Mouse (Mus musculus) kidney, embryonic 15.5 days (tissue): ENCODE measurements around the gene Kif28. TPM values are rescaled to one million over a fixed set of nuclear protein-coding genes. Genes with fewer than 3 reads are reported as not detected.

Source experiments
- ATAC-seq: fragments of 200-750 bp; cut with Nextera tagmentation; replicated peaks from 2 replicates; pipeline ENCODE4 v1.8.0; 2017; ENCODE audit warnings: moderate TSS enrichment; ENCODE audit not compliant: low FRiP score
- H3K27ac ChIP-seq: fragments of 300-500 bp; sonication (generic); 2 replicates; pipeline ENCODE4 v1.5.1; 2015; ENCODE audit warnings: mild to moderate bottlenecking, inconsistent platforms
- H3K27me3 ChIP-seq: fragments of 300-500 bp; sonication (generic); 2 replicates; pipeline ENCODE4 v1.6.1; 2015; ENCODE audit warnings: inconsistent platforms
- H3K36me3 ChIP-seq: fragments of 300-500 bp; sonication (generic); 2 replicates; pipeline ENCODE4 v1.6.1; 2015; ENCODE audit warnings: inconsistent platforms
- H3K4me1 ChIP-seq: fragments of 300-500 bp; sonication (generic); 2 replicates; pipeline ENCODE4 v1.6.1; 2015; ENCODE audit warnings: inconsistent platforms
- H3K4me2 ChIP-seq: fragments of 300-500 bp; sonication (generic); 2 replicates; pipeline ENCODE4 v1.6.1; 2015; ENCODE audit warnings: moderate library complexity, mild to moderate bottlenecking, inconsistent platforms
- H3K4me3 ChIP-seq: fragments of 300-500 bp; sonication (generic); replicated peaks from 2 replicates; pipeline ENCODE4 v1.5.1; 2015; ENCODE audit warnings: mild to moderate bottlenecking, inconsistent platforms
- H3K9ac ChIP-seq: fragments of 300-500 bp; sonication (generic); 2 replicates; pipeline ENCODE4 v1.6.1; 2015; ENCODE audit warnings: mild to moderate bottlenecking, inconsistent platforms
- H3K9me3 ChIP-seq: fragments of 300-500 bp; sonication (generic); replicated peaks from 2 replicates; pipeline ENCODE4 v1.6.1; 2016; ENCODE audit warnings: inconsistent platforms
- WGBS: fragments of 180-500 bp; shearing (Covaris S2); methylation state at CpG from one replicate; pipeline ENCODE4 v1.1.7; 2015; ENCODE audit warnings: mixed read lengths; 5-methylcytosine and 5-hydroxymethylcytosine counted together
- polyA plus RNA-seq: library from polyadenylated mRNA; unstranded; fragments of >200 nt; fragmentation: Nextera tagmentation; extraction: Ambion mirVana; gene quantifications from 2 replicates; pipeline ENCODE4 v1.2.1, GENCODE M21; 2015

The Kif28 gene
- not detected in 2 replicates for polyA plus RNA-seq

DNA sequence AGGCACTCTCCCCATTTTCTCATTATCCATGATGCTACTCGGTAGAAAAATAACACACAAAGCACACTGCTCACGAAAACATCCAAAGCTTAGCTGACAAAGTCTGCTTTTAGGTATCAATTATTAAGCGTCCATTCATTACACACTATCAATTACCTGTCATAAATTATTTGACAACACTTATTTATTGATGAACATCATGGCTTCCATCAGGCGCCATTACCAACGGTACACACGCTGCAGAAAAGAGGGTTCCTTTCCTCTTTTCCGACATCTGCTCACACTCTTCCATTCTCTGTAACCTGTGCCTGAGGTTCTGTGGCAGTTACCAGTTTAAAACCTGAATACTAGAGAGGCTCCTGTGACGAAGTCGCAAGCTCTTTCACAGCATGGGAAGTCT, at the start of gene Kif28:
Gene Kif28 (minus strand): TSS at position 101 of the 400 bp plus-strand sequence.
- H3K36me3 ChIP-seq: peaks cover 68% of the 10 kb centered on the region
- H3K4me2 ChIP-seq: no peak within 1 kb of the TSS
- WGBS: 93% methylated on average over 9 of the region's 9 CpGs
- no peaks in the 10 kb centered on the region for H3K27me3 ChIP-seq
- H3K9me3 ChIP-seq: no peaks in the 10 kb centered on the region
- H3K9ac ChIP-seq: no peak within 1 kb of the TSS
- H3K4me1 ChIP-seq: no peaks in the 10 kb centered on the region
- ATAC-seq: no peak
- H3K4me3 ChIP-seq: no peak within 1 kb of the TSS
- H3K27ac ChIP-seq: no peak within 1 kb of the TSS

DNA sequence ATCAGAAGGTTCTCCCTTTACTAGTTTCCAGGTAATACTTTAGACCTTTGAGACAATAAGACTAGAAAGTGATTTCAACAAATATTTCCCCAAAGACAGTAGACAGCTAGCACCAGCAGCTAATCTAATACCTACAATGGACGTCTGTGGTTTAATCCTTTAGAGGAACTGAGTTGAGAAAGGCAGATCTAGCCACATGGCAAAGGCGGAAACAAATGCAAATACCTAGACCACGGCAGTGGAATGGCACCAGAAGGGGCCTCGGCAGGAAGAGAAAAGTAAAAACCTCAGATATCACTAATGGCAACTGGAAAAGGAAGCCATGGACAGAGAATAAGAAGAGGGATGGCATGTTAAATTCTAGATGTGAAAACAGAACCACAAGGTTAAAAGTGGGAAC, 42.2 kb upstream of the Kif28 start:
- H3K36me3 ChIP-seq: peaks cover 93% of the 10 kb centered on the region
- ATAC-seq: no peak
- 87% methylated on average over 4 of the region's 4 CpGs for WGBS

DNA sequence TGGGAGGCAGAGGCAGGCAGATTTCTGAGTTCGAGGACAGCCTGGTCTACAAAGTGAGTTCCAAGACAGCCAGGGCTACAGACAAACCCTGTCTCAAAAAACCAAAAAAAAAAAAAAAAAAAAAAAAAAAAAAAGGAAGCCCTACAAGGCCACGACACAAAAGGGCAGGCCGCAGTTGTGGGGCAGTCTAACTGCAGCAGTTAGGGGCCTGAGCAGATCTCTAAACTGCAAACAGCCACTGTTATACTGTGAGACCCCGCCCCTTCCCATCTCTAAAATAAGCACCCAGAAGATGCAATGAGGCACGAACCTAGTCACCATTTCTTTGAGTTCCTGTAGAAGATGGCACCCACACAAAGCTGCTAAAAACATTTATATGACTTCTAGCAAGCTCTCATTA, 40.4 kb upstream of the Kif28 start:
- Histone ChIP-seq H3K36me3 (peaks cover 88% of the 10 kb centered on the region), H3K4me2 (no peak overlapping the region), H3K4me3 (no peak overlapping the region), H3K27ac (no peak overlapping the region), H3K9me3 (no peaks in the 10 kb centered on the region), H3K4me1 (no peaks in the 10 kb centered on the region), H3K27me3 (no peaks in the 10 kb centered on the region), H3K9ac (no peak overlapping the region)
- no peak for ATAC-seq
- WGBS: 86% methylated on average over 5 of the region's 5 CpGs

More for the DNA sequence above, 42.2 kb upstream of the Kif28 start:
- Histone ChIP-seq H3K27me3 (no peaks in the 10 kb centered on the region), H3K9ac (no peak overlapping the region), H3K4me3 (no peak overlapping the region), H3K4me2 (no peak overlapping the region), H3K27ac (no peak overlapping the region), H3K4me1 (no peaks in the 10 kb centered on the region), H3K9me3 (no peaks in the 10 kb centered on the region)

DNA sequence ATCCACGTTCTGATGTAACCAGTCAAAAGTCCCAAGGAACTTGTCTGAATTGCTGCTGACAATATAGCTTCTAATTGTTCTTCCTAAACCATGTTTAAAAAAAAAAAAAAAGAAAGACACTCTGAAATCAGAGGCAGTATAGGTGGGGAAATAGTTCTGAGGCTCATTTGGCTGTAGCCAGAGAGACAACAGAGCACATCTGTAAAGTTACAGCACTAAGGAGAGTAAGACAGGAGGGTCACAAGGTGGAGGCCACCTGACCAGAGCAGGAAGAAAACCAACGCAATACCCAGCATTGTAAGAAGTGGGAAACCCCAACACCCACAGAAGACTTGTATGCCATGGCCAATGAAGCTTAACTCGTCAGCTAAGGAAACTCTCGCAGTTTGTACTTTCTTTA, 39.0 kb upstream of the Kif28 start:
- Histone ChIP-seq H3K9me3 (no peaks in the 10 kb centered on the region), H3K4me2 (no peak overlapping the region), H3K27ac (no peak overlapping the region), H3K27me3 (no peaks in the 10 kb centered on the region), H3K4me1 (no peaks in the 10 kb centered on the region), H3K4me3 (no peak overlapping the region), H3K36me3 (peaks cover 88% of the 10 kb centered on the region), H3K9ac (no peak overlapping the region)
- no peak for ATAC-seq
- 89% methylated on average over 4 of the region's 4 CpGs for WGBS

DNA sequence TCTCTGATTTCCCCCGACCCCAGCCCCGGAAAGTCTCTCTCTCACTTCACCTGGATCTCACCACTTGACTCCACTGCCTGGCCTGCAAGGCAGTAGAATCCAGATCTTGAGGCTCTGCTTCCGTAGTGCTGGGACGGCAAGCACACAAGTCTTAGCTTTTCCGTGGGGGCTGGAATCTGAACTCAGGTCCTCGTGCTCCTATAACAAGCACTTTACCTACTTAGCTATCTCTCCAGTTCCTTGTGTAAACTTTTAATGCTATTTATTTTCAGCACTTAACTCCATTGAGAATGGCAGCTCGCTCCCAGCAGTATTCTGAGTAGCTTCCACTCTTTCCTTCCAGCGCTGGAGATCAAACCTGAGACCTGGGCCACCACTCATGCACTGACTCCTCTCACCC, 31.8 kb upstream of the Kif28 start:
- Histone ChIP-seq H3K9ac (no peak overlapping the region), H3K27ac (no peak overlapping the region), H3K4me3 (no peak overlapping the region), H3K36me3 (peaks cover 88% of the 10 kb centered on the region), H3K4me1 (no peaks in the 10 kb centered on the region), H3K9me3 (no peaks in the 10 kb centered on the region), H3K4me2 (no peak overlapping the region), H3K27me3 (no peaks in the 10 kb centered on the region)
- WGBS: 92% methylated on average over 8 of the region's 8 CpGs
- ATAC-seq: no peak

DNA sequence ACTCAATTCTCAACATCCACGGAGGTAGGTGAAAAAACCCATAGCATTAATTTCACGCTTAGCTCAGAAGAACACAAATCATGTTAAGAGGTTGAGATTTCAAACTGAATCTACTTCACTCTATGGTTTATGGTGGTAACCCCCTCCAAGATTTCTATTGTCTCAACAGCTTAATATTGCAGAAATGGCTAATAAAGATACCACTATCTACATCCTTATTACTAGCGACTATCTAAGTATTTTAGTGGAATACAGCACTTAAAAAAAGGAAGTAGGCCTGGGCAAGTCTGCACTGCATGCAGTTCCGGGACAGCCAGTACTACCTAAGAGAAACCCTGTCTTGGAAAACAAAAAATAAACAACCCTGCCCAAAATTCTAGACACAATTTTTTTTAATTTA, 15.5 kb upstream of the Kif28 start:
- no peak for ATAC-seq
- Histone ChIP-seq H3K4me2 (no peak overlapping the region), H3K36me3 (peaks cover 85% of the 10 kb centered on the region), H3K9me3 (no peaks in the 10 kb centered on the region), H3K27ac (no peak overlapping the region), H3K27me3 (no peaks in the 10 kb centered on the region), H3K9ac (no peak overlapping the region), H3K4me3 (no peak overlapping the region), H3K4me1 (no peaks in the 10 kb centered on the region)
- WGBS: 94% methylated on average over 4 of the region's 4 CpGs

DNA sequence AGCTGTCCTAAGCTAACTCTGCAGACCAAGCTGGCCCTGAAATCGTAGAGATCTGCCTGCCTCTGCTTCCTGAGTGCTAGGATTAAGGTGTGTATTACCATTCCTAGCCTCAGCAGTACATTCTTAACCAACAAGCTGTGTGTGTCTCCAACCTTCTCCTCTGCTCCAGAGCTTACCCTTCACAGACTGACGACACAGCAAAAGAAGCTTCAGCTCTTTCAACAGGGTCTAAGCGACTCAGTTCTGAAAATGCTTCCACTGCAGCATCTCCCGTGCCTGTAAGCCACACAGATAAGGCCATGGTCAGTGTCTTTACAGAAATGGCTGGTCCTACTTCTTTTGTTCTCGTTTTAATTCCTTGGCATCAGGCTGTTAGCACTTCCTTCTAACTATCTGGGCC, 15.0 kb upstream of the Kif28 start:
- H3K4me2 ChIP-seq: no peak overlapping the region
- no peaks in the 10 kb centered on the region for H3K27me3 ChIP-seq
- no peak overlapping the region for H3K9ac ChIP-seq
- H3K36me3 ChIP-seq: peaks cover 87% of the 10 kb centered on the region
- no peak overlapping the region for H3K27ac ChIP-seq
- H3K9me3 ChIP-seq: no peaks in the 10 kb centered on the region
- no peak for ATAC-seq
- 94% methylated on average over 5 of the region's 5 CpGs for WGBS
- no peak overlapping the region for H3K4me3 ChIP-seq
- H3K4me1 ChIP-seq: no peaks in the 10 kb centered on the region

DNA sequence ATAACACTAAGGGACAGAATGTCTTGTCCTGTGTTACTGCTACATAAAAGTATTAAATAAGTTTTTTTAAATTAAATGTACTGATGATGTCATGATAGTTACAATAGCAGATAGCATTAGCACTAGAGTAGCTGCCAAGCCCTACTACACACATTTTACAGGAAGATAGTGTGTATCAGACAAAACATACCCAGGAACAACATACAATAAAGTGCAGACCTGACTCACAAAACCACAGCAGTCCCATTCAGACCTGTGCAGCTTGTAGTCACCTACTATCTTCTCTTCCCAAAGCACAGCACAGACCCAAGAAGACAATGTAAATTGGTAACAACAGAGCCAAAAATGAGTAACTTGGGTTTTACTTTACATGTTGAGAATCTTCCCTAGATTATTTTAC, 11.4 kb upstream of the Kif28 start:
- Histone ChIP-seq H3K27ac (no peak overlapping the region), H3K36me3 (peaks cover 84% of the 10 kb centered on the region)

DNA sequence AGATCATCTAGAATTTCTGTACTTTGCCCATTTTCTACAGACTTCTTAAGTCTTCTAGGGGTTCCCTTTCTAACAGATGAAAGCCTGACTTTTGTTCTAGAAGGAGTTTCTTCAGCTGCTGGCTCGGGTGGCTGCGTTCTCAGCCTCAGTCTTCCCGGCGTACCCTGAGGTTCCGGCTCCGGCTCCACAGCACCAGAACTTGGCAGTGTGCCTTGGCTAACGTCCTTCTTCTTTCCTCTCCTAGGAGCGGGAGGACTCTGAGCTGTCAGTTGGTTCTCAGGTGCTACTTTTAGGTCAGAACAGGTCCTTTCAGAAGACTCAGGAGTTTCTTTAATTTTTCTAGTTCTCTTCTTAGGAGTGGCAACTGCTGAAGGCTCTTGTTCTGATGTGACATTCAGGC, 7.9 kb upstream of the Kif28 start:
- Histone ChIP-seq H3K27ac (no peak overlapping the region), H3K4me2 (no peak overlapping the region), H3K4me3 (no peak overlapping the region), H3K27me3 (no peaks in the 10 kb centered on the region), H3K9ac (no peak overlapping the region), H3K9me3 (no peaks in the 10 kb centered on the region), H3K36me3 (peaks cover 86% of the 10 kb centered on the region), H3K4me1 (no peaks in the 10 kb centered on the region)
- ATAC-seq: no peak
- WGBS: 94% methylated on average over 8 of the region's 8 CpGs

More for the DNA sequence above, 11.4 kb upstream of the Kif28 start:
- ATAC-seq: no peak
- Histone ChIP-seq H3K9ac (no peak overlapping the region), H3K4me1 (no peaks in the 10 kb centered on the region), H3K4me2 (no peak overlapping the region), H3K4me3 (no peak overlapping the region), H3K9me3 (no peaks in the 10 kb centered on the region), H3K27me3 (no peaks in the 10 kb centered on the region)

DNA sequence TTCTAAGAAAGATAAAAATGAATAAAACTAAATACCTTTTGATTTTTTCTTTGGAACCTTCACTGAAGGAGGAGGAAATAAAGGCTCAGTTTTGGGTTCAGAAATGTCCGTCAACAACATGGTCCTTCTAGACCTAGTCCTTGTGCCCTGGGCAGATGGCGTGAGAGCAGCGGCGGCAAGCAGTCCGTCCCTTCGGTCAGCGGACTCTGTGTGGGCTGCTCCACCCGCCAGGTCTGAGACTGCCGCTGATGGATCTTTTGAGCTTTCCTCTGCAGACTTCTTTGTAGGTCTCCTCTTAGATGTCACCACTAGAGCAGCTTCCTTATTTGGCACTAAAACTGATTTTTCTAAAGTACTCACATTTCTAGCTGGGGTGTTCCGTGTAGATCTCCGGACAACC, 7.2 kb upstream of the Kif28 start:
- Histone ChIP-seq H3K4me2 (no peak overlapping the region), H3K4me3 (no peak overlapping the region), H3K36me3 (peaks cover 87% of the 10 kb centered on the region), H3K9me3 (no peaks in the 10 kb centered on the region), H3K27me3 (no peaks in the 10 kb centered on the region), H3K27ac (no peak overlapping the region), H3K4me1 (no peaks in the 10 kb centered on the region), H3K9ac (no peak overlapping the region)
- 96% methylated on average over 11 of the region's 11 CpGs for WGBS
- no peak for ATAC-seq

DNA sequence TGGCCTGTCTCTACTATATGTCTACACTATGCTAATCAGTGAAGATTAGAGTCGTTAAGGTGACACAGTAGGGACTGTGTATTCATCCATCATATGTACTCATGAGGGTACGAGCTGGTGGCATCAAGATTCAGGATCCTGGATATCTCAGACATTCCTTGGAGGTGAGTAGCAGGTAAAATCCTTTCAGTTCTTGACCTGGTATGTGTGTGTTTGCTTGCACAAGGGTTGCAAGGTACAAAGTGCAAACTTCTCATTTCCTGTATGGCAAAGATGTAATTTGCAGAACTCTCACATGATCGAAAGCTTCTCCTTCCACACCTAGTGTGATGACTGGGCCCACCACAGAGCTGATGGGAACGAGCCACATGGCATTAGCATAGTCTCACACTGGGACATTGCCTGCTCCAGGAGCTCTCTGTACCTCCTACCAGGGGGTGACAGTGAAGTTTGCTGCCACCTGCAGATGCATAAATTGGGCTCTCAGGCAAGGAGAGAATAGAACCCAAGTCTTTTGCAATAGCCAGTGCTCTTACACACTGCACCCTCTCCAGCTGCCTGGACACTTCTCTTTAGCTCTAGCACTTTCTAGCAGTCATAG, 1.4 kb downstream of the Kif28 start:
- no peak for ATAC-seq
- H3K9ac ChIP-seq: no peak overlapping the region
- no peaks in the 10 kb centered on the region for H3K9me3 ChIP-seq
- WGBS: 84% methylated on average over 4 of the region's 4 CpGs
- H3K4me3 ChIP-seq: no peak overlapping the region
- no peak overlapping the region for H3K27ac ChIP-seq
- H3K4me1 ChIP-seq: no peaks in the 10 kb centered on the region
- H3K4me2 ChIP-seq: no peak overlapping the region
- no peaks in the 10 kb centered on the region for H3K27me3 ChIP-seq
- peaks cover 53% of the 10 kb centered on the region for H3K36me3 ChIP-seq

DNA sequence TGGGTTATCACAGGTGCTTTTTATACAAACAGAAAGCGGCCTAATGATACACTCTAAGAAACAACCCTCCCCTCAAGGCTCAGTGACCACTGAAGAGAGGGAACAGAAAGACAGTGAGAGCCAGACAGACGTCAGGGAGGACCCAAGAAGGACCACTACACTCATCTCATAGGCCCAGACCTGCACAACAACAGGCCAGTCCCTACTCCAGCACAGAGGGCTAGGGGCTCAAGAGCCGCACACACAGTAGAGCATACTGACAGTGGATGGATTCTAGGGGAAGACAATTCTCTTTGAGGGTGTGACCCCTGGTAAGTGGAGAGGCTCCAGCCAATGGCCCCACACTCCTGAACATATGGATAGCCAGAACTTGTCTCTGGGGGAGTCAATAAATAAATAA, 8.6 kb downstream of the Kif28 start:
- 78% methylated on average over 3 of the region's 3 CpGs for WGBS
- ATAC-seq: no peak
- Histone ChIP-seq H3K27me3 (no peaks in the 10 kb centered on the region), H3K9me3 (no peaks in the 10 kb centered on the region), H3K9ac (no peak overlapping the region), H3K27ac (no peak overlapping the region), H3K4me3 (no peak overlapping the region), H3K4me1 (no peaks in the 10 kb centered on the region), H3K36me3 (no peaks in the 10 kb centered on the region), H3K4me2 (no peak overlapping the region)
